Mouse (Mus musculus) myocyte (in vitro differentiated cells): Measurements from ENCODE around the gene Lcp1. TPM values are rescaled to one million over a fixed set of nuclear protein-coding genes. Genes with fewer than 3 reads are reported as not detected.

Experiments
- H3K27me3 ChIP-seq: one replicate; pipeline ENCODE4 v1.6.1; 2011; ENCODE audit not compliant: control insufficient read depth, insufficient read depth, insufficient read length
- H3K36me3 ChIP-seq: one replicate; pipeline ENCODE4 v1.6.1; 2011; ENCODE audit not compliant: control insufficient read depth, insufficient read depth
- H3K4me2 ChIP-seq: one replicate; pipeline ENCODE4 v1.6.1; 2011; ENCODE audit warnings: low read depth, control low read depth
- H3K4me3 ChIP-seq: one replicate; pipeline ENCODE4 v1.5.1; 2011; ENCODE audit warnings: mild to moderate bottlenecking, control low read depth, moderate library complexity
- H3K79me2 ChIP-seq: one replicate; pipeline ENCODE4 v1.6.1; 2011; ENCODE audit not compliant: control insufficient read depth, insufficient read depth
- H3ac ChIP-seq: one replicate; pipeline ENCODE4 v1.6.1; 2011; ENCODE audit not compliant: control insufficient read depth, insufficient read length
- CEBPB ChIP-seq: IDR thresholded peaks from 2 replicates; pipeline ENCODE4 v1.6.1; 2011; ENCODE audit warnings: mild to moderate bottlenecking, moderate library complexity; ENCODE audit not compliant: poor library complexity, insufficient read depth, severe bottlenecking
- E2F4 ChIP-seq: IDR thresholded peaks from one replicate; pipeline ENCODE4 v1.6.1; 2011; ENCODE audit warnings: mild to moderate bottlenecking, control low read depth, moderate library complexity; ENCODE audit not compliant: insufficient read depth
- MAX ChIP-seq: IDR thresholded peaks from one replicate; pipeline ENCODE4 v1.6.1; 2011; ENCODE audit warnings: low read depth, mild to moderate bottlenecking, control low read depth
- MYOD1 ChIP-seq, 3 experiments: IDR thresholded peaks; one replicate each; pipeline ENCODE4 v1.6.1; 2011; ENCODE audit warnings: control low read depth in 2 of 3, low read depth in 2 of 3, mild to moderate bottlenecking in 2 of 3, moderate library complexity in 1 of 3; ENCODE audit not compliant: insufficient read length in 2 of 3, control insufficient read depth in 1 of 3
- MYOG ChIP-seq, 3 experiments: IDR thresholded peaks; one replicate each; pipeline ENCODE4 v1.6.1; 2011; ENCODE audit warnings: control low read depth in 2 of 3, low read depth in 2 of 3, mild to moderate bottlenecking in 2 of 3; ENCODE audit not compliant: insufficient read length in 2 of 3, control insufficient read depth in 1 of 3, insufficient read depth in 1 of 3
- POLR2A ChIP-seq: IDR thresholded peaks from one replicate; pipeline ENCODE4 v1.6.1; 2011; ENCODE audit warnings: low read depth, mild to moderate bottlenecking, control low read depth, moderate library complexity; ENCODE audit not compliant: insufficient read length
- POLR2AphosphoS2 ChIP-seq: IDR thresholded peaks from one replicate; pipeline ENCODE4 v1.6.1; 2011; ENCODE audit warnings: low read depth, control low read depth; ENCODE audit not compliant: insufficient read length
- REST ChIP-seq: IDR thresholded peaks from one replicate; pipeline ENCODE4 v1.6.1; 2011; ENCODE audit warnings: mild to moderate bottlenecking, control low read depth, moderate library complexity; ENCODE audit not compliant: insufficient read depth, insufficient read length
- SRF ChIP-seq: IDR thresholded peaks from one replicate; pipeline ENCODE4 v1.6.1; 2011; ENCODE audit warnings: low read depth; ENCODE audit not compliant: control insufficient read depth, insufficient read length
- TCF12 ChIP-seq: IDR thresholded peaks from one replicate; pipeline ENCODE4 v1.6.1; 2011; ENCODE audit warnings: mild to moderate bottlenecking, control low read depth; ENCODE audit not compliant: poor library complexity, insufficient read depth, severe bottlenecking
- TCF3 ChIP-seq: IDR thresholded peaks from one replicate; pipeline ENCODE4 v1.6.1; 2011; ENCODE audit warnings: low read depth, control low read depth; ENCODE audit not compliant: insufficient read length
- USF1 ChIP-seq: IDR thresholded peaks from one replicate; pipeline ENCODE4 v1.6.1; 2011; ENCODE audit warnings: low read depth, mild to moderate bottlenecking, control low read depth, moderate library complexity
- polyA plus RNA-seq: library from polyadenylated mRNA; unstranded; fragments of >200 nt; fragmentation: generic; extraction: Trizol; gene quantifications from one replicate; pipeline ENCODE4 v1.2.1, GENCODE M21; 2012; ENCODE audit warnings: missing spikeins

The Lcp1 gene
- polyA plus RNA-seq, 1 experiment: not detected

- Histone ChIP-seq H3K79me2 (no peaks in the 10 kb centered on the region), H3K27me3 (peaks cover 12% of the 10 kb centered on the region), H3ac (no peak overlapping the region), H3K4me3 (no peak overlapping the region), H3K36me3 (no peaks in the 10 kb centered on the region), H3K4me2 (no peak overlapping the region)
- TF ChIP-seq MYOG (IDR thresholded peaks at IDR 0.05; ENCODE audit: control insufficient read depth in 1 of 3, insufficient read depth in 1 of 3, insufficient read length in 2 of 3, low read depth in 2 of 3): no peak
- TF ChIP-seq SRF: no peak
- TF ChIP-seq TCF12: no peak
- no peak for TF ChIP-seq USF1
- TF ChIP-seq REST: no peak
- no peak for TF ChIP-seq CEBPB
- TF ChIP-seq E2F4: no peak
- TF ChIP-seq MAX: no peak
- TF ChIP-seq TCF3: no peak
- TF ChIP-seq POLR2A: no peak
- TF ChIP-seq POLR2AphosphoS2: no peak
- TF ChIP-seq MYOD1 (IDR thresholded peaks at IDR 0.05; ENCODE audit: control insufficient read depth in 1 of 3, insufficient read length in 2 of 3, low read depth in 2 of 3): no peak
Measured at GRCm38 (mm10) chr14:75186858-75187415, 56.0 kb downstream of the Lcp1 start.

- Histone ChIP-seq H3K27me3 (peaks cover 15% of the 10 kb centered on the region), H3ac (no peak overlapping the region), H3K4me3 (no peak overlapping the region), H3K4me2 (no peak overlapping the region), H3K36me3 (no peaks in the 10 kb centered on the region), H3K79me2 (no peaks in the 10 kb centered on the region)
- TF ChIP-seq TCF3 (no peak), TCF12 (no peak), CEBPB (no peak), MYOD1 (IDR thresholded peaks at IDR 0.05; ENCODE audit: control insufficient read depth in 1 of 3, insufficient read length in 2 of 3, low read depth in 2 of 3) (no peak), SRF (no peak), REST (no peak)
Measured at GRCm38 (mm10) chr14:75188521-75188920, 57.6 kb downstream of the Lcp1 start.

GRCm38 (mm10) chr14:75189031-75189430, 58.1 kb downstream of the Lcp1 start:
- Histone ChIP-seq H3K4me3 (no peak overlapping the region), H3K27me3 (peaks cover 15% of the 10 kb centered on the region), H3K4me2 (no peak overlapping the region), H3K79me2 (no peaks in the 10 kb centered on the region), H3ac (no peak overlapping the region), H3K36me3 (no peaks in the 10 kb centered on the region)
- TF ChIP-seq USF1: no peak
- TF ChIP-seq POLR2A: no peak

GRCm38 (mm10) chr14:75190683-75191082, 59.8 kb downstream of the Lcp1 start:
- peaks cover 20% of the 10 kb centered on the region for H3K27me3 ChIP-seq
- TF ChIP-seq E2F4 (no peak), REST (no peak), POLR2A (no peak), POLR2AphosphoS2 (no peak), MYOG (IDR thresholded peaks at IDR 0.05; ENCODE audit: control insufficient read depth in 1 of 3, insufficient read depth in 1 of 3, insufficient read length in 2 of 3, low read depth in 2 of 3) (no peak), USF1 (no peak), MYOD1 (IDR thresholded peaks at IDR 0.05; ENCODE audit: control insufficient read depth in 1 of 3, insufficient read length in 2 of 3, low read depth in 2 of 3) (no peak), CEBPB (no peak), TCF3 (no peak), SRF (no peak), TCF12 (no peak), MAX (no peak)
- no peak overlapping the region for H3K4me3 ChIP-seq
- H3K36me3 ChIP-seq: no peaks in the 10 kb centered on the region
- no peak overlapping the region for H3K4me2 ChIP-seq
- H3K79me2 ChIP-seq: no peaks in the 10 kb centered on the region
- H3ac ChIP-seq: no peak overlapping the region

- Histone ChIP-seq H3K79me2 (no peaks in the 10 kb centered on the region), H3K4me2 (no peak overlapping the region), H3ac (no peak overlapping the region), H3K36me3 (no peaks in the 10 kb centered on the region), H3K4me3 (no peak overlapping the region), H3K27me3 (peaks cover 21% of the 10 kb centered on the region)
- TF ChIP-seq MAX (no peak), MYOG (IDR thresholded peaks at IDR 0.05; ENCODE audit: control insufficient read depth in 1 of 3, insufficient read depth in 1 of 3, insufficient read length in 2 of 3, low read depth in 2 of 3) (no peak), TCF12 (no peak), TCF3 (no peak), MYOD1 (IDR thresholded peaks at IDR 0.05; ENCODE audit: control insufficient read depth in 1 of 3, insufficient read length in 2 of 3, low read depth in 2 of 3) (no peak), E2F4 (no peak), POLR2A (no peak), POLR2AphosphoS2 (no peak)
Measured at GRCm38 (mm10) chr14:75192427-75192826, 61.5 kb downstream of the Lcp1 start.
